Mouse (Mus musculus) kidney, adult 18-20 months (tissue): Measurements from ENCODE around the gene Gmds.

Experiments used
- DNase-seq: peaks from one replicate; pipeline ENCODE4 v3.0.0; 2021

The Gmds gene

DNA sequence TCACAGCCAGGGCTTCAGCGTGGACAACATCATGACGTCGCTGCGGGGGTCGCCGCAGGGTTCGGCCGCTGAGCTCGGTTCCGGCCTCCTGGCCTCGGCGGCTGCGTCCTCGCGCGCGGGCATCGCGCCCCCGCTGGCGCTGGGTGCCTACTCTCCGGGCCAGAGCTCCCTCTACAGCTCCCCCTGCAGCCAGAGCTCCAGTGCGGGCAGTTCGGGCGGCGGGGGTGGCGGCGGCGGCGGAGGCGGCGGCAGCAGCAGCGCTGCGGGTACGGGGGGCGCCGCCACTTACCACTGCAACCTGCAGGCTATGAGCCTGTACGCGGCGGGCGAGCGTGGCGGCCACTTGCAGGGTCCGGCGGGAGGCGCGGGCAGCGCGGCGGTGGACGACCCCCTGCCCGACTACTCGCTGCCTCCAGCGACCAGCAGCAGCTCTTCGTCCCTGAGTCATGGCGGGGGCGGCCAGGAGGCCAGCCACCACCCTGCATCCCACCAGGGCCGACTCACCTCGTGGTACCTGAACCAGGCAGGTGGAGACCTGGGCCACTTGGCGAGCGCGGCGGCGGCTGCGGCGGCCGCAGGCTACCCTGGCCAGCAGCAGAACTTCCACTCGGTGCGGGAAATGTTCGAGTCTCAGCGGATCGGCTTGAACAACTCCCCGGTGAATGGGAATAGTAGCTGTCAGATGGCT is 530.3 kb downstream of the Gmds start:
- peak; percentile 64 for DNase-seq

DNA sequence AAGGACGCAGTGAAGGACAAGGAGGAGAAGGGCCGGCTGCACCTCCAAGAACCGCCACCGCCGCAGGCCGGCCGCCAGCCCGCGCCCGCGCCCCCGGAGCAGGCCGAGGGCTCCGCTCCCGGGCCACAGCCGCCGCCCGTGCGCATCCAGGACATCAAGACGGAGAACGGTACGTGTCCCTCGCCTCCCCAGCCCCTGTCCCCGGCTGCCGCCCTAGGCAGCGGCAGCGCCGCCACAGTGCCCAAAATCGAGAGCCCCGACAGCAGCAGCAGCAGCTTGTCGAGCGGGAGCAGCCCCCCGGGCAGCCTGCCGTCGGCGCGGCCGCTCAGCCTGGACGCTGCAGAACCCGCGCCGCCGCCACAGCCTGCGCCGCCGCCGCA is 530.8 kb downstream of the Gmds start:
- DNase-seq, result no peak

DNA sequence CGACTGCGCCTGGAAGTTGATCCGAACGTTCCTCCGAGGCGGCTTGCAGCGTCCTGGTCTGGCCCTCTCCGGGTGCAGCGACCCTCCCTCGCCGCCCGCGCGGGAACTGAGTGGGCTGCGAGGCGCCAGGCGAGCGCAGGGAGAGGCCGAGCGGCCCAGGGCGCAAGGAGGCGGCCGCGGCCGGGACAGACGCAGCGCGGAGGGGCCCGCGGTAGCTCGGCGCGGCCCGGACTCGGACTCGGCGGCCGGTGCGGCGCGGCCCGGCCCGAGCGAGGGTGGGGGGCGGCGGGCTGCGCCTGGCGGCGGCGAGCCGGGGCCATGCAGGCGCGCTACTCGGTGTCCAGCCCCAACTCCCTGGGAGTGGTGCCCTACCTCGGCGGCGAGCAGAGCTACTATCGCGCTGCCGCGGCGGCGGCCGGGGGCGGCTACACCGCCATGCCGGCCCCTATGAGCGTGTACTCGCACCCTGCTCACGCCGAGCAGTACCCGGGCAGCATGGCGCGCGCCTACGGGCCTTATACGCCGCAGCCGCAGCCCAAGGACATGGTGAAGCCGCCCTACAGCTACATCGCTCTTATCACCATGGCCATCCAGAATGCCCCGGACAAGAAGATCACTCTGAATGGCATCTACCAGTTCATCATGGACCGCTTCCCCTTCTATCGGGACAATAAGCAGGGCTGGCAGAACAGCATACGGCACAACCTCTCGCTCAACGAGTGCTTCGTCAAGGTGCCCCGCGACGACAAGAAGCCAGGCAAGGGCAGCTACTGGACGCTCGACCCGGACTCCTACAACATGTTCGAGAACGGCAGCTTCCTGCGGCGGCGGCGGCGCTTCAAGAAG is 531.4 kb downstream of the Gmds start:
- DNase-seq, result peak; percentile 66

DNA sequence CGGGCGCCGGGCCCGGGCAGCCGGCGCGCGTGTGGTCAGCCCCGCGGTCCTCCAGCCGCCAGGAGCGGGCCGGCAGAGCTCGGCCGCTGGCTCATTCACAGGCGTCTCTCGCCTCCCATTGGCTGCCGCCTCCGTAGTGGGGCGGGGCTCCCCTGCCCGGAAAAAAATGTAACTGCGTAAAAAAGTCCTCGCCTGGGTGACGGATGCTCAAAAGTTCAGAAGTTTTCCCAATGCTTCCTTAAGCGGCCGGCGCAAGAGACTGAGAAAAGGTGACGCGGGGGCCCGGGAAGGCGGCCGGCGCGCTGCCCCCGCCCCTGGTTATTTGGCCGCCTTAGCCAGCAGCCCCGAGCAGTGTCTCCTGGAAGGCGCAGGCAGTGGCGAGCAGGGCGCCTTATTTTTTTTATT is 532.1 kb downstream of the Gmds start, which contains the start of gene Foxc1:
Gene Foxc1, plus strand, starts transcription at position 206 of the 405 bp plus-strand sequence.
- peak; percentile 92 for DNase-seq

DNA sequence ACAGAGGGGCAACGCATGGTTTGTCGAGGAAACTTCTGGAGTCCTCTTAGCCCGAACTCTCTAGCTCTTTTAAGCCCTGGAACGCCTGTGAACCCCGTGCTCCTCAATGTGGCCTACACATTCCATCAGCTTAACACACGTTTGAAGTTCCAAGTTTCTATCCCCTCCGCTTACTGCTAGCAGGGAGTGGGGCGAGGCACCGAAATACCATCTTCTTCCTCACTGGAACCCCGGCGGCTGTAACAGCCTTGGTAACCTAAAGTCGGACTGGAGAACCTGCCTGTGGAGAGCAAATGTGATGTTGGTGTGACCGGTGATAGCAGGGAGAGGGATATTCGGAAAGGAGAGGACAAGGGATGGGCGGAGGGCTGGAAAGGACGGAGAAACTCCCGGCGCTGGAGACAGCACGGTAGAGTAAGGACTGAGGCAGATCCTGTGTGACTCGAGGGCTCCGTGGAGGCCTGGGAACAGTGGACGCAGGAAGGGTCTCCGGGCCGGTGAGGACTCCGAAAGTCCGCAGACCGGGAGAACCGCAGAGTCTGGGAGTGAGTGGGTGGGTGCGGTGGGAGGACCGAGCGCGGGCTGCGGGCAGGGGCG is 532.6 kb downstream of the Gmds start:
- no peak for DNase-seq

DNA sequence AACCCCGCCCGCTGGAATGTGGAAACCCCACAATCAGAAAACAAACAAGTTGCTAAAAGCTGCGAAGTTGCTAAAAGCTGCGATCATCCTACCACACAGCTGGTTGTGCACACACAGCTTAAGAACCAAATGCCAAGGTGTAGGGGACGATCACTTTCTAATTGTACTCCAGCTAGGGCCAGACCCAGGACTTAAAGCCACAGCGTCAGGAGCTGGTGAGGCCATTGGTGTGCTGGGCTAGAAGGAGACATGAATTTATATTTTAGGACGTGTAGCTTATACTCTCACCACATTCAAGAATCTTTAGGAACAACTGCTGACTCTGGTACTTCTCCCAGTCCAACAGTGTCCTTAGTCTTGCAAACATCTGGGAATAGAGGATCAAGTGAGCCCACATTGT is 534.0 kb downstream of the Gmds start:
- DNase-seq, result no peak

DNA sequence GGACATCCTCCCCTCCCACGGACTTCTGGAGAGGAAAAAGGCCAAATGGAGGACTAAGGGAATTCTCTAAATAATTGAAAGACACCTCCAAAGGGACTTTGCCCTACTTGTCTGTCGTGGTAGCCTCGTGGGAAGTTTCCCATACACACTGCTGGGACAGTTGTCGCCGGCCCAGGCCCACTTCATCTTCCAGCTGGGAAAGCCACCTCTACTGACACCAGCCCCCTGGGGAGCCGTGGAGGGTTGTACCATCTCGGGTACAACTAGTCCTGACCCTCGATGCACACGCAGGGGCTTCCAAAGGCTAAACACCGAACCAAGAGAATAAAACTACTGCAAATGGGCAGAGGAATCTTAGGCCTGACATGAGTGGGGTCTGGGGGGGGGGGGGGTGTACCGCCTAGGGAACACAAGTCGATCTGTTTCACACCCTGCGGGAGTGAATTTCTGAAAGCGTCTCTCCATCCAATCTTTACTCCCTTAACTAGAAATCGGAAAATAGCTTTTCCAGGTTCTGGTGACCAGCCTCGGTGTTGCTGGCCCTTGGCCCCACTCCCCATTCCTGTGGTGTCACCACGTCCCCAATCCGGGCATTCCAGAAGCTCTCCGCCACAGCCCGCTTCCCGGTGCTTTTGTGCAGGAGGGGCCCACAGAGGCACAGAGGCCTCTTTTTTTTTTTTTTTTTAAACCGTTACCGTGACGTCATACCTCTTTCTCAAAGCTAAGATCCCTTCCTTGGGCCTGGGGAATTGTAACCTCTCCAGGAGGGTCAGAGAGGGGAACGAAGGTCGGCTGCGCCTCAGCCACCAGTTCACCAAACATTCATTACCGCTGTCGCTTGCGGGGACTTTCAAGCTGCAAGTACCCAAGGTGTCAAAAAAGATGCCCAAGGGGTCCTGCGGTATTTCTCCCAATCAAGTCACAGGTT is 535.1 kb downstream of the Gmds start:
- DNase-seq, result no peak

DNA sequence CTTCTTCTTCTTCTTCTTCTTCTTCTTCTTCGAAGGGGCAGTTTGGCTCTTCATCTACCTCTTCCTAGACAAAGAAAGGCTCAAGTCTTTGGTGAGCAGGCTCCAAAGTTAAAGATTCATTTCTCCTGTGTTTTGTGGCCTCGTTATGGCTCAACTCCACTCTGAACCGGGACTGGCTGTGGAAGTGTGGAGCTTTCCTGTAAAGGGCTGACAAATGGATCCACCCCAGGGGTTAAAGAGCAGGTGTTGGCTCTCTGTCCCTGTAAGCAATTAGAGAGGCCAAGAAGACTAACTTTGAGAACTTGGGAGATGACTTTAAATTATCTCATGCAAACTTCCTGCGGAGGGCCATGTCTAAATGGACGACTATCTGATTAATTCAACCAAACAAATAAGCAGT is 536.1 kb downstream of the Gmds start:
- no peak for DNase-seq

DNA sequence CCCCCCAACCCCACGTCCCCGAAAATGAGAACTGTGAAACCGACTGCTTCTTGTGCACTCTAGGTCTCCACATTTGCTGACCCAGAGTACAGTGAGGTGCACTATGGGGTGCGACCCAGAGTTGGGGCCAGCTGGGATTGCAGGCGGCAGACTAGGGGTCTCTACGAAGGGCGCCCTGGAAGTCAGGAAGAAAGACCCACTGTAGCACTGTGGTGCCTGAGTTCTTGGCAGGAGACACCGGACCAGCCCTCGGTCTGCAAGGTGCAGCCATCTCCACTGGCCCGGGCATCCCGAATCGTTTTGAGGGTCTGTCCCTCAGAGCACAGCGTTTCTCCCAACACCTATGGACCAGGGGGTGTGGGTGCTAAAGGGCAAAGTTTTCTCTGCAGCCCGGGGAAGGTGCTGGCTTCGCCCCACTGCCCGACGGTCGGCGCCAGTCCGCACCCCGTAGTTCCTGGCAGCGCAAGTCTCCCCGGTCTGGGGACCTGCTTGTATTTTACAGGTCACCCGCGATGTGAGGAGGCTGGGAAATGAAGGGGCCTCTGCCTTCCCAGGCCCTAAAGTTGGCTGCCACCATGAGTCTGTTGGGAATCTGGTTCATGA is 536.7 kb downstream of the Gmds start:
- DNase-seq, result peak; percentile 26

DNA sequence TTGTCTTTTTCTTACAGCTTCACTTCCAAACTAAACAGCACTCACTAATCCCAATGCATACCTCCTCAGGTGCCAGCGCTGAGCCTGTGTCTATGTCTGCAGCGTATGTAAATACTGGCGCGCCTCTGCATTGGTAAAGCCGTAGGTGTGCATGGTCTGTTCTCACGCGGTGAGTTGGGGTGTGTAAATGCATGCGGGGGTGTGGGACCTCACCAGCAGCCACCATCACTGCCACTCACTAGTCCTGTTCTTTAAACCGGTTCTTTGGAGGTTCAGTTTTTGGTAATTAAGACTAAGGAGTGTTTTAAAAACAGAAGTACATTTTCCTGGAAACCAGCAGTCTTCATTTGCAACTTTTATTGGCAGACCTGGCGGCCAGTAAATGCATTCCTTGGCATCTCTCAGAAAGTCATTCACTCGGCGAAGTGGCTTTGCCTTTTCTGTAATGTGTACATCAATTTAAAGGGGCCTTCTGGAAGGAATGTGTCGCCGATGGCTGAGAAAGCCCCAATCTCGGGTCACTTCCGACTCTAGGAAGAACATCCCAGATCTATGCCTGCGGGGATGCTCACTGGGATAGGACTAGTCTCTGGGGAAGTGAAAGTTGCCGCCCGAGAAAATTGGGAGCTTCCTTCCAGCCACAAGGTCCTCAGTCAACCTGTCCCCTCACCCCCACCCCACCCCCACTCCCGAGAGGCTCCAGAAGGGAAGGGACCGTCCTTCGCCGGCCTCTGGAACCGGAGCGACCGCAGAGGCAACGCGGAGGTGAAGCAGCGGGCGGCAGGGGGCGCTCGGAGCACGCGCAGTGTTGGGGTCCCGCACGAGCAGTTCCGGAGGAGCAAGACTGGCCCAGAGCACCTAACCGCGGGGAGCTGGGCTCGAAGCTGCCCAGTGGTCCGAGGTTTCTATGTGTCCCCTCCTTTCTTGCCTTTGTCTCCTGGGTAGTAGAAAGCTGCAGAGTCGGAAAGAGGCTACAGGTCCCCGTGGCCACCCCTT is 537.7 kb downstream of the Gmds start:
- DNase-seq, result peak; percentile 91

DNA sequence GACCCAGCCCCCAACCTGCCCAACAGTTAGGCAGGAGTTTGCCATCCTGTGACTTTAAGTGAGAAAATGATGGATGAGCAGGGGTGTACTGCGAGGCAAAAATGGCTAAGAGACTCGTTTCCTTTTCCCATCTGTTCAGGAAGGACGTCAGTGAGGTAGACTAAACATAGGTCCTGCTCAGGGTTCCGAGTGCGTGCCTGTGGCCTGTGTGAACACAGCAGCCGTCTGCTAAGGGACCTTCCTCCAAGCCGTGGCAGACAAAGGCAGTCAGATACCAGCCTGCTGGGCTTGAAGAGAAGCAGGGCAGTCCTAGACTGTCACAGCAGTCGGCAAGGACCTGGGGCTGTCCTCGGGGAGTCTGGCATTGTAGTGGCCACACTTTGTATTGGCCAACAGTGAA is 540.5 kb downstream of the Gmds start:
- DNase-seq, result no peak

DNA sequence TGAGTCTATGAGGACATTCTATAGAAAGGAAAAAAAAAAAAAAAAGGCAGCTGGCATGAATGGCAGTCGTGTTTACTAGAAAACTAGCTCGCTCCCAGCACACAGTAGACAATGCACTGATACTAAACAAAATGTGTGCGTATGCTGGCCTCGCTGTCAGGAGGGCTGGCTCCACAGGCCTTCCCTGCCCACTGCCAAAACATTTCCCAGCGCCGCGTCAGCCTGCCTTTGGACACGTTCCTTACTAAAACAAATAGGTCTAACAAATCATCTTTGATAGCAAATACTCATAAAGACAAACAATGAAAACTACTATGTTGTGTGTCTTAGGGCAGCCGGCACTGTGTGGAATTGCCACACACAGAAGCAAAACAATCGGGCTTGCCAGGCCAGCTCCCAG is 541.2 kb downstream of the Gmds start:
- no peak for DNase-seq

DNA sequence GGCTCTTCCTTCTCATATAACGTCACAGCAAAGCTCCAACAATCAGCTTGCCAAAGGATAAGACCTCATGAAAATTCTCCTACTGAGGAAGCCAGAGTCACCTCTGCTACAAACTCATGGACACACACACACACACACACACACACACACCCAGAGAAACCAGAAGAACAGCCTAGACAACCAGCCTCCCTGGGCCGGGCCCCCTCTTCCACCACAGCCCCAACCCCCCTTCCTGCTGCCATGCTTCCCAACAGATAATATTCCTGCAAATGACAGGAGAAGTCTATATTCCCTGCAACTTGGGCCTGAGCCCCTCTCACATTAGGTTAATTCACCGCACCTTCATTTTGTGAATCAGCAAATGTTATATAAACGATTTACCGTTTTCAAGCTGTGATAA is 545.4 kb downstream of the Gmds start:
- no peak for DNase-seq

DNA sequence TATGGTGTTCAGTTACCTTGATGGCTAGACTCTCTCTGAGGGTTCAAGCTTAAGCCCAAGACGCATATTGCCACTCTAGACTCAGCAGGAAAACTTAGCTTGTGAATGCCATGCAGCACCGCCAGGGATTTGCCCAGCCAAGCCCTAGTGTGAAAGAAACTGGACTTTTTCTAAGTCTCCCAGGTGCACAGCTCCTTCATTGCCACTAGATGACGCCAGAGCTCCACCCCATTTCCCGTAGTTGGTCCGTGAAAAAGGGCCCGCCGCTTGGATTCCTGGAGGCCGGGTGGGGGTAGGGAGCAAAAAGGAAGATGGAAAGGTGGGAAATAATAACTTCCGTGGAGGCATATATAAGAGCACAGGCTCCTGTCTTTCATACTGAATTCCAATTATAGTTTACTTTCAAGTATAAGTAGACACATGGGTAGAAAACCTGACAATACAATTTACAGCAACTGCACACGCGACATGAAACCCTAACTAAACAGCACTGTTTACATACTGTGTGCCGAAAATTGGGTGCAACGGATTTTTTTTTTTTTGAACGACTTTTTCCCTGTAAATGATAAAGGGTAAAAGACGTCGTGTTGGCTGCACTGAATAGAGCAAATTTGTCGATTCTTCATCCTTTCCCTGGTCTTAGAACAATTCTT is 545.9 kb downstream of the Gmds start:
- DNase-seq, result peak; percentile 52

DNA sequence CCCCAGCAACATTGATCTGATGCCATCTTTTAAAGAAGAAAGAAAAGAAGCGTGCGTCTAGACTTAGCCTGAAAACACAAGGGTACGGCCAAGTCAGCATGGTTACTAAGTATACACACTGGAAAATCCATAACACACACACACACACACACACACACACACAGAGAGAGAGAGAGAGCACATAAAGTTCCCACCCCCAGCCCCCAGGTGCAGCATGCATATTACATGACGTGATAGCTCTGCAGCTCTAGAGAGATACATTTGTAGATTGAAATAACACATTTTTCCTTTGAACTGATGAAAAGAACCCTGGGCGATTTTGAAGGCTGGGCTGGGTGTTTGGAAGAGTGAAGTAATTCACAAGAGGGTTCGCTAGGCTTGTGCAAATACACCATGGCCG is 553.8 kb downstream of the Gmds start:
- no peak for DNase-seq

DNA sequence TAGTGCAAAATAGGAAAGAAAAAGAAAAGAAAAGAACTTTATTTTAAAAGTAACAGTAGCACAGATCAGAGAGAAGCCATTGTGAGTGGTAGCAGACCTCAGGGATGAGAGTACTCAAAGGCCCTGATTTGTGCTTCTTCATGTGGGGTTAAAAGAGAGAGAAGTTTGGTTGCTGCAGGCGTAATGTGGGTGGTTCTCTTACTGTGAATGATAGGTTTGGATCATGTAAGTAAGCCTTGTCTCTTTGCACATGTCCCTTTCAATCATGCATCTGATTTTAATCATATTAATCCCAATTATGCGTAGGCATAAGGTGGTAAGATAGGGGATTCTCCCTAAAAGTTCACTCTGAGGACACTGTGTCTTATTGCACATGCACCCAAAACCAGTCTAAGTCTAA is 556.5 kb downstream of the Gmds start:
- DNase-seq, result no peak

DNA sequence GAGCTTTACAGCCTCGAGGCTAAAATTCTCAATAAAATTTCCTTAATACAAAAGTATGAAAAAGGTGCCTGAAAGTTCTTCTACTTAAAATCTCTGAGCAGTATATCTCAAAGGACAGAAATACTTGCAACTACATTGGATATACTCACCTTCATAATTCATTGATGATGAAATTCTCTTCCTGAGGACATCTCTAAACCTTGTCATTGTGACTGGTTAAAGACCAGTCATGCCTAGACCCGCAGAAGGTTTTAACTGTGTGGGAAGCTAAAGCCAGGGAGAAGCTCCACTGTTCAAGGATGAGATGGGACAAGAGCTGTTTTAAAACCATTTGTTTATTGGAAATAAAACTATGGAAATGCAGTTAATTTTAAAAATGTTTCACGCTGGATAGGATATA is 558.2 kb downstream of the Gmds start:
- no peak for DNase-seq

DNA sequence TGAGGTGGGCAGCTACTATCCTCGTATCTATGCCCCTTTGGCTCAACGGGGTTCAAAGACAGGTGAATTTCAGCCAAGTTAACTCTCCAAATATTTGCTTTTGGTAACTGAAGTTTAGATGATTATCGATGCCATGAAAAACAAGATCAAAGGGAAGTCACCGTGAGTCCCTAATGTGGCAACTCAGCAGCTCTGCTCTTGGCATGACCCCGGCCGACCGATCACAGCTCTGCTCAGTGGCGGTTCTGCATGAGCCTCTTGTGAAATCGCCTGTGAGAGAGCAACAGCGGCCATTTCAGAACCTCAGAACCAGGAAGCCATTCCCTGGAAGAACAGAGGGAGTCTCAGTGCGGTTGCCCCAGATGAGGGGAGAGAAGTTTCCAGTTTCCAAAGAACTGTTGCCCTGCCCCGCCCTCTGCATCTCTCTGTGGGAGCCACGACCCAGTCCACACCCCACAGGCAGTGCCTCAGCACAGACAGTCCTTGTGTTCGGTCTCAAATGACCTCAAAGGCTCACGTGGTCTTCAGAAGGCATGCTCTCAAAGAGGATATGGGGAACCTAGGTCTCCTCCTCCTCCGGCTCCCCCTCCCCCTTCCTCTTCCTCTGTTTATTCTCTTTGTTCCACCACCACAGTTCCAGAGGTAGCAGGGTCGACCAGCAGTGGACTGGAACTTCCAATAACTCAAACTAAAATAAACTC is 559.1 kb downstream of the Gmds start:
- DNase-seq, result no peak

DNA sequence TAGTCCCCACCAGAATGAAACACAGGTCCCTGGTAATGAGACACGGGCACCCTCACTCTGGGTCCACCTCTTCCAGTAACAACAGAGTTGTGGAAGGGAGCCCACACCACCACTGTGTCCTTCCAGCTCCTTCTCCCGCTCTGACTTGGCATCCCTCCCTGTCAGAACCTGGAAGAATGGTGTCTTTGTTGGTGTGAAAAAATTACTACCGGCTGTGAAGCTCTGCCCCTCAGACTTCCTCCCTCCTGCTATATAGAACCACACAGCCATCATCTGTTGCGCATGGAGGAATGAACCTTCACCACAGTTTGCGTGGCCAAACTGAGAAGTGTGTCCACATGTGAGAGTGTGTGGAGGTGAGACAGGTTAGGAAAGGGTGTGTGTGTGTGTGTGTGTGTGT is 562.8 kb downstream of the Gmds start:
- no peak for DNase-seq

DNA sequence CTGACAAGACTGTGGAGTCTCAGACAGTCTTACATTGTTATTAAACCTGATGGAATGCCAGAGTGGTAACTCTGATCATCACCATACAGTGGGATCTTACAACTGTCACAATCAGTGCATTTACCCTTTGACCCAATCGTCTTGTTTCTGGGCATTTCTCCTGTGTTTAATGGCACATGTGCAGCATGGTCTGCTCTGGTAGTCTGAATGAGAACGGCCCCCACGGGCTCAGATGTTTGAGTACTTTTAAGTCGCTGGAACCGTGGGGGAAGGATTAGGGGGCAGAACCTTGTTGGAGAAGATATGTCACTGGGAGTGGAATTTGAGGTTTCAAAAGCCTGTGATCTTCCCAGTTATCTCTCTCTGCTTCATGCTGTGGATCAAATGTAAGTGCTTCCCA is 565.7 kb downstream of the Gmds start:
- DNase-seq, result no peak
